Mouse (Mus musculus) embryo, embryonic 9.5 days (tissue): ENCODE data around the gene Olfm4.

Experiments
- DNase-seq: peaks from one replicate; pipeline ENCODE4 v3.0.0-alpha.2; 2017; ENCODE audit errors: extremely low spot score

Gene Olfm4

GRCm38 (mm10) chr14:79983781-79984180 lies at the start of gene Olfm4:
TSS of gene Olfm4 (plus strand) at chr14:79984081.
- DNase-seq = no peak

DNA sequence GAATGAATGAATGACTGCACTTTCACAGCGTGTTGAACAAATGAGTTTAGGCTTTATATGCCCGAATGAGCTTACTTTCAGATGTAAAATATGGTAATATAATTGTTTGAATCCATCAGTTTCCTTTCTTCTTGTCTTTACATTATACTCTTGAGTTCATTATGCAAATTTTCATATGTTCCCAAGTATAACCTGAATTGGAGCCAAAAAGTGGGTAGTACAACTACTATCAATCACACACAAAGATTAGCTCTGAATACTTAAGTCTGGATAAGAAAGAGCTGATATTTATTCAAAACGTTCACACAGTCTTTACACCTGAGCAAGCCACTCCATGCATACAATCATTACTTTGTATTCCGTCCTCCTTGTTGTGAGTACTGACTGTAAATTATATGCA lies 49.5 kb upstream of the Olfm4 start:
- no peak for DNase-seq

DNA sequence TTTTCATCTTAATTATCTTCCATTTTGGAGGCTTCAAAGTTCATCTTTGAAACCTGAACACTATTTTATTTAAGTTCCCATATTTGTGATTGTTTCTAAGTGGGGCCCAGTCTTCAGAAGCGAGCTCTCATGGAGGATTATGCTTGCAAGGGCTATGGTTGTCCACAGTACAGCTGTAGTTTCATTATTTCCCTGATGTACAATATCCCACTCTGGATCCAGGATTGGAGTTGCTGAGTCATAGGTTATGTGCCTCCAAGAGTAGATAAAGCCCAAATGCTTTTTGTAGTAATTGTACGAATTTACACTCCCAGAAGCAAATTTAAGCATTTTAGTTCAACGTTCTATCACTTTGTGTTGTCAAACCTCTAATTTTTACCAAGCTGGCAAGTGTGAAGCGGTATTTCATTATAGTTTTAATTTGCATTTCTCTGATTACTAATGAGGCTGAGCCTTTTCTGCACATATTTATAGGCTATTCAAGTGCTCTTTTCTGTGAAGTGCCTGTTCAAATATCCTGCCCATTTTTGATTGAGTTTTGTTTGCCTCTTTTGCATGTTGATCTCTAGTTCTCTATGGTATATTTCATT lies 46.9 kb upstream of the Olfm4 start:
- DNase-seq = no peak

GRCm38 (mm10) chr14:79945876-79946275 lies 38.0 kb upstream of the Olfm4 start:
- no peak for DNase-seq

GRCm38 (mm10) chr14:79955678-79956077 lies 28.2 kb upstream of the Olfm4 start:
- DNase-seq = no peak

DNA sequence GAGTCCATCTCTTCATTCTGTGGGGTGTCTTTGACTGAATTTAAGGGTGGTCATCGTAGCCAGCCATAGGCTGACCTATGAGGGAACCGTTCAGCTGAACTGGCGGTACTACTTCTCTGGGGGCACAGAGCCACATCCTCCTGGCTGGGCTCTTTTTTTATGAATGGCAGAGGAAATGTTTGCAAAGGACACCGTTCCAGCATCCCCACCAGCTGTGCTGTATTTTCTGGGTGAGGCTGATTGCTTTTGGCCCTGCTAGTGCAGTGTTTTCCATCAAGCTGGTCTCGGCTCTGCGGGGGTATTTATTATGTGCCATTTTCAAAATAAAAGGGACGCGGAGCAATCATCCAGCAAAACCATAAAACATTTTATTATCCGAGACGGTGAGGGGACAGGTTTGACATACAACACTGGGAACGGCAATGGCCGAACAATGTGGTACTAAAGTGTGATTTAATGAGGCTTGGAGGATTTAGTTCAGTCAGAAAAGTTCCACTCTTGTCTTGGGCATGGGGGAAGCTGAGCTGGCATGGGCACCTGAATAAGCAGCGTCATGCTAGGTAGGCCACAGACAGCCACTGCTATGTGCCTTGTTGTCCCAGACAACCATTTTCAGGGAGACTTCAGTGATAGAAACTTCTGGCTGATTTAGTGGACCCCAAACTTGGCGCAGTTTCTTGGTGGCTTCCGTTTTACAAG lies 25.9 kb upstream of the Olfm4 start:
- no peak for DNase-seq

GRCm38 (mm10) chr14:79961187-79961586 lies 22.7 kb upstream of the Olfm4 start:
- DNase-seq = no peak

GRCm38 (mm10) chr14:79961602-79962001 lies 22.3 kb upstream of the Olfm4 start:
- no peak for DNase-seq

DNA sequence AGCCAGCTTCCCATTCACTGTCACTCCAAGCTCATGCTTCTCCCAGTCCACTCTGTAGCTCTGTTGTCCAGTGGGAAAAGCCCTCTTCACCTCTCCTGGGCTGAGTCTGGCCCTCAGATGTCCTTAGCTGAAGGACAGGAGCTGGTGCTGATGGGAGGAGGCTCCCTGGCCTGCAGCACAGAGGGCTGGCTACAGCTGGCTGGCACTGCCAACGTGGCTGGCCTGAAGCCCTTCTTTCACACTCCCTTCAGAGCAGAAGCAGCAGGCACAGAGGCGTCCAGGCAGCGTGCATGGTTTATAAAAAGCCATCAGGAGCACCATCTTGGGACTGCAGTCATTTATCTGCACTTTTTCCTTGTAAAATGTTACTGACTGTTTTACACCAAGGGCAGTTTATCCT lies 13.7 kb upstream of the Olfm4 start:
- DNase-seq = no peak

DNA sequence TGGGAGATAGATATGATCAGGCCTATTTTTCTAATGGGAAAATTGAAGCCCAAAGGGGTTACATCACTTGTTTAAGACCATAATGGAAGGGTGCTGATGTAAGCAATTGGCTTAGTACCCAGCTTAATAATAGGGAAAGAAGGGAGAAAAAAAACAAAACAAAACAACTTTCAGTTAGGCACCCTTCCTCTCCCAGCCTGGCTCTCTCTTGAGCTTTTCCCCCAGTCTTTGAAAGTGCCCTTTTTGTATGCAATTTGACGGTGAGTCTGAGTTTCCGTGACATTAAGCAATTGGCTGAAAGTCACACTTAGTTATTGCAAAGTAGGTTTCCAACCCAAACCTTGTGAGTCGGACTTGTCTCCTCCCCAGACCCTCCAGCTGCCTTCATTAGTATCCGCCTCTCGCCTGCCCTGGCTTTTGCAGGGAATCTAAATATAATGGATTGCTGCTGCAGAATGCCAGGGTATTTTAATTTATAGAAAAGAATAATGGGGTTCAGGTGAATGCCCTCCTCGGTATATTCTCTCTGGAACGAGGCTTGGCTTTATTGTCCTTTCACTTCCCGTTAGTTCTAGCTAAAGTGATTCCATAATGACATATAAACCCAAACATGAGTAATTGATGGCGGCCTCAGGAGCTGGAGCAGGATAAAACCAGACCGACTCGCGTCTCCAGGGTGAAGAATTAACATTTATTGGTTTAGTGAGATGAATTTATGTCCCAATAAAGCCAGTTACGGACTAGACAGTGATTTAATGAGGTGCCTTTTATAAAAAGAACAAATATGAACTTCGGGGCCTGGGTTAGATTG lies 12.7 kb upstream of the Olfm4 start:
- DNase-seq = no peak

DNA sequence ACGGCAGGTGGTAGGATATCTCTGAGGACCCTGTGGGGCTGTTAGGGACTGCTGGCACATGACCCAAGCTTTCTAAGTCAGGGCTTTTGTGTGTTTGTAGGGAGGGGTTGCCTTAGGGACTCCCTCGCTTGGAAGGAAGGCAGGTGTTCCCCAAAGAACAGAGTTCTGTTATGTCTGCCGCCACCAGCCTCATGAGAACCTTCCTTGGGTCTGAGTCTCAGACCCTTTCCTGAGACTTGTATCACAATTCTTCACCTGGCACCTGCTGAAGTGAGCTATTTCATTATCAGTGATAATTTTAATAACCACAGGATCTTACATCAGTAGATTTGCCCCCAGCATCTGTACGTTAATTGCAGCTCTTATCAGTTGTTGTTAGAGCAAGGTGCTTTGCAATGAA lies 2.4 kb upstream of the Olfm4 start:
- DNase-seq = no peak

DNA sequence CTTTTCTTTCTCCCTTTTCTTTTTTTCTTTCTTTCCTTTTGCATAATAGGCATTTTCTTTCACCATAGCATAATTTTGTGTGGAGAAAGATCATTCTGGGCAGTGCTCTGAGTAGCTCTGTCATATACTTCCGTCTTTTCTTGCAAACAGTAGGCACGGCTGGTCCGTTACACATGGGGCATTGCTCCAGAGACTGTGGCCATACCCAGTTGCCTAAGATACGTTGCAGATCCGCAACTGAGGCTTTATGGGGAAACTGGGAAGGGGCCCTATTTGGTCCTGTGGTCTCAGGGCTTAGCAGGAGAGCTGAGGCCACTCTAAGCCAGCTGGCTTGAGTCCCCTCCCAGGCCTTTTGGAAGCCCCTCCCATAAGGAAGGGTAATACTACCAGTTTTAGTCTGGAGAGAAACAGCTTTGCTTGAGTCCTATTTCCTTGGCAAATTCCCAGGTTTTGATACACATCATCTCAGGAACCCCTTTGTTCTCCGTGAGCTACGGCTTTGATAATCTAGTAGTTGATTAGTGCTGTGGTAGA lies 1.3 kb downstream of the Olfm4 start:
- DNase-seq = no peak

GRCm38 (mm10) chr14:79985696-79986095 lies 1.8 kb downstream of the Olfm4 start:
- no peak for DNase-seq

DNA sequence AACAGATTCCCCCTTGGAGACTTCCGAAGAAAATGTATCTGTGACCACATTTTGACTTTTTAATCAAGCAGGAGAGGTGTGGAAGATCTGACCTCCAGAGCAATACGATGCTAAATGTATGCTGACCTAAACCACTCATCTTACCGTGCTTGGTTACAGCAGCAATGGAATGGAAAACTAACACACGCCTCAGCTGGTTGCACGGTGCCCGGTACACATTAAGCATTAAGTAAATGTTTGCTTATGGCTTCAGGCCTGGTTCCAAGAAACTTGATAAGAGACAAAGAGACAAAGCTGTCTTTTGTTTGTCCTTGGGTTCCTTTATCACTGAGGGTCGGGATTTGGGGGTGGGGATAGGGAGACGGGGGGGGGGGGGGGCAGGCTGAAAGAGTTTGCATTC lies 3.0 kb downstream of the Olfm4 start:
- DNase-seq = no peak

DNA sequence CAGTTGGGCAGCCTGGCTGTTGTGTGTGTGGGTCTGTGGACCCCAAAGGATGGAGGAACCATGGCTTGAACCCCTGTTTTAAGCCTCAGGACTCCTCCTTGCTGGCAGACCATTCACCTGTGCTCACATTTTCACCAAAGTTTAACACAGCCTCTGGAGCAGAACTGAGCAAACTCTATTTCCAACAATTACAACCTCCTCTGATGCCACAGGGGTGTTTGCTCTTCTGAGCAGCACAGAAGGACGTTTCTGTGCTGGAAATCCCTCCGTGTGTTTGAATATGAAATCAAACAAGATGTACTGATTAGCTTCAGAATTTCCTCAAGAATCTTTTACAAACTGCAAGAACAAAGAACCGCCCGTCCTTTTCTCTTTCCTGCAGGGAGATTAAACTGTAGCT lies 5.9 kb downstream of the Olfm4 start:
- DNase-seq = no peak

DNA sequence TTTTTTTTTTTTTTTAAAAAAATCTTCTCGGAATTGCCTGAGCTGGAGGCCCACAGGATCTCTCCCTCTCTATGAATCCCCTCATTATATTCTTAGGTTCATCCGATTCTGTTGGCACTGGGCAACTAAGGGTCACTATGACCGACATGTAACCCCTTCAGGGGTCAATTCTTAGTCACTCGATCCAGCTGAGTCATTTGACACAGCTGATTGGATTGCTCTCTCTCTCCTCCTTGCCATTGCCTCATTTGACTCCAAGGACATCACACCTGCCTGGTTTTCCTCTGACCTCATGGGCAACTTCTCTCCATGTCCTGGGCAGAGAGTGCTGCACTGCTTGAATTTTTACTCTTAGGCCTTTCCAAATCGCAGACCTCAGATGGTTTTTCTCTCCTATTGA lies 6.7 kb downstream of the Olfm4 start:
- no peak for DNase-seq

GRCm38 (mm10) chr14:79997534-79997933 lies 13.7 kb downstream of the Olfm4 start:
- DNase-seq = no peak

DNA sequence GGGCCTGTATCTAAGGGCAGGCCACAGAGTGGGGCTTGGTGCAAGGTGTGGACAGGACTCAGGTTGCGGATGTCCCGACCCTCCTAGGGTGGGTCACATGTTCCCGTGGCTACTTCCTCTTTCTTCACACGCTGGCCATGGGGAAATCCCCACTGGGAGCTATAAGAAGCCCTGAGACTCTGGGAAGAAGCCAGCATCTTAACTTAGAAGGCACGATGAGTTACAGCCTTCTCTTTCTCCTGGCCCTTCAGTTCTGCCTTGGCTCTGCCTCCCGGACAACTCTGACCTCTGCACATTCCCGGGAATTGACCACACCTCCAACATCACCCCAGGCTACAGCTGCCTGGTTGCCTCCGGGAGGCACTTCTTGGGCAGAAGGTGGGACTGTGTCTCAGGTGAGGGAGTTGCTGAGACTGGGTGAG lies 16.2 kb downstream of the Olfm4 start:
- DNase-seq = no peak

DNA sequence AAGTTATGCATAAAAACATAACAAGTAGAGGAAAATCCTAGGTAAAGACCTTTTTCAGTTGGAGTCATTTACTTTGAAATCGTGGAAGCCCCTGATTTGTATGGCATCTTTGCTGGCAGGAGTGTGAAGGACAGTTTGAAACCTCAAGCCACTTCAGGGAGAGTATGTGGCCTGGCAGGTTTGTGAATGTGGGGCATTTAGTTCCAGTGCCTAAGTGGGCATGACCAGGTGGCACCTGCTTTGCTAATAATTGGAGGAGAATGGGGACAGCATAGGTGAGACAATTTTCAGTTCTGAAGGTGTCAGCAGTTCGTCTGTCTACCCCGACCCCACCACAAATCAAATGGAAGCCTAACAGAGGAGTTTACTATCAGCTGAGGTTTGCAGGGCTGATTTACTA lies 23.8 kb downstream of the Olfm4 start:
- no peak for DNase-seq

GRCm38 (mm10) chr14:80010426-80010825 lies 26.5 kb downstream of the Olfm4 start:
- no peak for DNase-seq

DNA sequence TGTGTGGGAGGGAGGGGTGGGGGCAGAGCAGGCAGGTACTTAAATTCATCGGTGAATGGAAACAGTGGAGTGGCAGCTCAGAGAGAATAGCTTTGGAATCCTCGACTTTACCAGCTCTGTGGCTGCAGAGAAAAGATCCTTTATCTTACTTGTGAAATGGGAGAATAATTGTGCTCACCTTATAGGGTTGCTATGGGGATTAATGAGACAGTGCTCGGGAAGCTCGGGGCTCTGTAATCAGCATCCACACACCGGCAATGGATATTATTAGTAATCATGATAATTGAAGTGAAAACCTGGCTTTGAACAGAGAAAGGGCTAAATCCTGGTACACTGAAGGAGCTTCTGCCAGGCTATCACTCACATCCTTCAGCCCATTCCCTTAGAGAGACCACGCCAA lies 31.1 kb downstream of the Olfm4 start:
- no peak for DNase-seq

DNA sequence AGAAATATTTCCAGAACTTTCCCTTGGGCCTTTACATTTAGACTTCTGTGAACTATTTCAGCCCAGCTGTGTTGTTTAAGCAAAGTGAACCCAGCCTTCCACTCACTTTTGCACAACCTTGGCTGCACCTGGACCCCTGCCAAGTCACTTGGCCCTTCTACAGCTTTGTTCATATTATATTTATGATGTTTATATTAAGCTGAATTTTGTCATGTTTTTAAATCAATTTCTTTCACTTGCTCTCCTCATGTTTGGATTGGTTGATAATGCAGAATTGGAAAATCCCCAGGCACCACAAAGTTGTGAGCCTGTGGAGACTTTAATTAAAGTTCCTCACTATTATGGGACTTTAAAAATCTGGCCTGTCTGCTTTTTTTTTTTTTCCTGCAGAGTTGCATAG lies 32.2 kb downstream of the Olfm4 start:
- no peak for DNase-seq

DNA sequence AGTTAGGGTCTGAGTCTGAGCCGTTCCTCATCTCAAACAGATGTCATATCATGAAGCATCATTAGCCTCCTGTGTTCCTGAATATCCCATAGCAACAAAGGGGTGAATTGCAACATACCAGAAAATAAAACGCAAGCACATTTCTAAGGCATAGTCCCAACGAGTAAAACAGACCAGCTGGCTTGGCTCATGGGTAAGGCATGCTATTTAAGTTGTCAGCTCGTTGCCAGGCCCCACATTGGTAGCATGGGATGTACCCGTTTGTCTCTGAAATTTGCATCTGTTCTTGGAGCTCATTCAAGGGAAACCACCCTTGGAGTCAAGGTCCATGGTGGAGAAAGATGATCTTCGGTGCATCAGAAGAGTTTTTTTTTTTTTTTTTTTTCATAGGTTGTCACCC lies 42.2 kb downstream of the Olfm4 start:
- DNase-seq = no peak
